Mouse (Mus musculus): Measurements from ENCODE around the gene Krt79.

Krt79 gene

DNA sequence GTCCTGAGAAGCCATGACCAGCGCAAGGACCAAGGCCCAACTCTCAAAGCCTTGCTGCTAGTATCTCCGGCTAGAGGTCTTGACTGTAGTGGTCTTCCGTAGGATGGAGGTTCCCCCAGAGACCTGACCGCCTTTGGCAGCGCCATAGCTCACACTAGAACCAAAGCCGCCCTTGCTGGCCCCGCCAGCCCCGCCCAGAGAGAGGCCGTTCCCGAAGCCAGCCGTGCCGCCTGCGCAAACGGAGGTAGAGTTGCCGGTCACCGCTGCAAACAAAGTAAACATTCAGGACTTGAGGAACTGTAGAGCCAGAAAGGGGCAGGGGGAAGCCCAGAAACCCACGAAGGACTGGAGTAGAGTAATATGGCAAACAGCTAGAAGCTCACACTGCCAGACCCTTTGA, 10.5 kb downstream of the Krt79 start:
- DNase-seq: peak; percentile 14

DNA sequence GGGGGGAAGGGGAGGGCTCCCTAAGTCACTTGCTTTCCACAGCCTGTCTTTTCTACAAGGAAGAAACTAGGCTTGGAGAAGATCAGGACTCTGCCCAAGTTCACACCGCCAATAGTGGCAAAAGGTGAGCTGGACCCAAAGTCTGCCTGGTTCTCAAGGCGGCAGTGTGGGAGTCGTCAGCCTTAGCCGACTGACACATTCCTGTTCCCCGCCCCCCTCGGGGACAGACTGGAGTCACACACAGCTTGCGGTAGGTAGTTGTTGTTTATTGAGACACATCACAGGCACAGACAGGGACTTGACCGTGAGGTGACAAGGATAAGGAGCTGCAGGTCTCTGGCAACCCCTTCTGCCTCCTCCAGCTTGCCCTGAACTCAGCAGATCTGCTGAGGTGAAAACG, 11.0 kb downstream of the Krt79 start:
- no peak for DNase-seq

DNA sequence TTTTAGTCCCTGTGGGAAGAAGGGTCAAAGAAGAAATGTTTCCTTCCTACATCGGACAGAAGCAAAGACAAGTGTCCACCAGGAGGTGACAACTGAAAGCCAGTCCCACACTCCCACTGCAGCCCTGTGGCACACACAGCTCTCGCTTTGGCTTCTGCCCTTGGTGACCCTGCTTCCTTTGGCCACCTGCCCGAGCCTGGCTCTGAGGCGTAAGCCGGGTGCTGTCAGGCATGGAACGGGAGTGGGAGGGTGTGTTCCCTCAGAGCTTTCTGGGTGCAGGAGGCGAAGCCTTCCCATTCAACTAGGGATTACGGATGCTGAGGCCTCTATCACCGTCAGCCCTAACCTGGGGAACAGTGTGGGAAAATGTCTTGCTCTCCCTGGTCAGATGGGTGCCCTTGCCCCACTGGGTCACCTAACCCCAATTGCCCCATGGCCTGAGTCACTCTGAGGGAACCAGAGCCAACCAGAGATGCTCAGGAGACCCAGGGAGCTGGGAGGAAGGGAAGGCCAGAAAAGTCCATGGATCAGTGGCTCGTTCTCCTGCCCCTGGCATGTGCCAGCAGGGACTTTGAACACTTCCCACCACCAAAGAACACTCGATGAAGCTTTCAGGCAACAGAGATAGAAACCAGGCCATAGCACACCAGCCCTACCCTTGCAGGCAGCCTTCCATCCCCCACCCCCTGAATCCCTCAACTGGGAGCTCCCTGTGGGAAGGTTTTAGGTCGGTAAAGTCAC, 12.6 kb downstream of the Krt79 start:
- DNase-seq: no peak

DNA sequence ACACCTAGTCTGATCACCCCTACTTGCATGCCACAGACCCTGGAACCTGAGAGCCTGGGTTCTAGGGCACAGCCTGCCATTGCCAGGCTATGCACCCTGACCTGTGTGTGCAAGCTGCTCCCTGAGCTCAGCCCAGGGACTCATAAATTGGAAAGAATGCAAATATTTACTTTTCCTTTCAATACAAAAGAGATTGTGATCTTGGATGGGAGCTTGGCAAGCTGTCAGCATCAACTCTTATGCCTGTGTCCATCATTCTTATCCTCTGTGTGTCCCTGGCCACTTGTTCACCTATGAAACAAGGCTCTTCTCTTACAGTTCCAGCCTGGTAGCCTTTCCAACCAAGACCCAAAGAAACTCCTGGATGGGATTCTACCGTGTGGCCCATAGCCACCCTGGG, 15.1 kb downstream of the Krt79 start:
- DNase-seq: no peak

DNA sequence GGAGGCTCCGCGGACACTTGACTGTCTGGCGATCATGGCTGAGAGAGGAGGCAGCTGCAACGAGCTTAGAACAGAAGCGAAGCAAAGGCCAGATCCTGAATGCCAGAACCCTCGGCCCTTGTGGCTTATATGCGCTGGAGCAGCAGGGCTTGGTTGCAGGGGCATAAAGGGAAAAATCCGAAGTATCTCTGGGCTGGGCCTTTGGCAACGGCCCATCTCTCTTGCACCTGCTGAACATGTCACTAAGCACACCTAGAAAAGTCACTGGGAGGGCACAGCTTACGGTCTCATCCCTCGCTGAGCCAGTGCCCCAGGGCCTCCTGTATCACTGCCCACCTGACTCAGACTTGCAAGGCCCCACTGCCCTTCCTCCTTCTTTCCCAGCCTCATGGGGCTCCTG, 15.5 kb downstream of the Krt79 start, which contains the start of gene Krt4:
Gene Krt4, minus strand, starts transcription at position 101 of the 400 bp plus-strand sequence.
- DNase-seq: no peak

DNA sequence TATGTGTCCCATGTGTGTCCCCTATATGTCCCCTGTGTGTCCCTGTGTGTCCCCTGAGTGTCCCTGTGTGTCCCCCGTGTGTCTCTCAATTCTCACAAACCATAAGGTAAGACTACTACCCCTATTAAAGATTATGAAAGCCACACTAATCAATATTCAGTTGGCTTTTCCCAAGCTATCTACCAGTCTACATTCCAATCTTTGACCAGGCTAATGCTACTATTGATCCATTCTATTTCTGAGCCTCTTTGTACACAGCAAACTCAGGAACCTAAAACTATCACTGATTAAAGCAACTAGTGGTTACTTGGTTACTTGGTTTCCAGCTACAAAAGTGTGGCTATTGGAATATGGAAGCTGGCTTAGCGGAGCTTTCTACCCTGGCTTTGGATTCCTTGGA, 17.8 kb downstream of the Krt79 start:
- no peak for DNase-seq

DNA sequence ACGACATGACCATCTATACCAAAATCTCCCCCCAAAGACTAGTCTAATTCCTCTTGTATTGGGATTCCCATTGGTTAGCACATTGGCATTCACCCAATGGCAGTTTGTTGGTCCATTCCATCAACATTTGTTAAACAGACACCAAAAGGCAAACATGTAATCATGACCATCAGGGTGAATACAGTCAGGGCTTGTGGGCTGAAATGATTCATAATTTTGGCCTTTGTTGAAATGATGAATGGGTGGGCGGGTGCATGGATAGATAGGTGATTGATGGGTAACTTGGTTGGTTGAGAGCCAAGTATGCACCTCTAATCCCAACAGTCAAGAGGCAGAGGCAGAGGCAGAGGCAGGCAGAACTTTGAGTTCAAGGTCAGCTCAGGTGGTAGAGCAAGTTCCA, 24.1 kb downstream of the Krt79 start:
- DNase-seq: no peak

DNA sequence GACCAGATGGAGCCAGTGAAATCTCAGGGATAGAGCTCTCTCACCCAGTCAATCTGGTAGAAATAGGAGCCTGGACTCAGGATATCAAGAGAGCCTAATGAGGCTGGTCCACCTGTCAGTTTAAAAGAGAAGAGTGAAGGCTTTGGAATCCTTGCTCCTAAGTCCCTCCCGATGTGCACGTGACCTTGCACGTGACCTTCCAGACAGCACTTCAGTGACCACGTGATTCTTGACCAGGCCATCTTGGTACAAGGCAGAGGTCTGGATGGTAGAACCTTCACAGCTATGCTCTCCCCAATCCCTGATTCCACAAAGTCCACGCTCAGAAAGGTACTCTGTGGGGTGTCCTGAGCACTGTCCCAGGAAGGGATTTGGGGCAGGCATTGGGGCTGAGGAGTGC, 35.3 kb downstream of the Krt79 start:
- no peak for DNase-seq

DNA sequence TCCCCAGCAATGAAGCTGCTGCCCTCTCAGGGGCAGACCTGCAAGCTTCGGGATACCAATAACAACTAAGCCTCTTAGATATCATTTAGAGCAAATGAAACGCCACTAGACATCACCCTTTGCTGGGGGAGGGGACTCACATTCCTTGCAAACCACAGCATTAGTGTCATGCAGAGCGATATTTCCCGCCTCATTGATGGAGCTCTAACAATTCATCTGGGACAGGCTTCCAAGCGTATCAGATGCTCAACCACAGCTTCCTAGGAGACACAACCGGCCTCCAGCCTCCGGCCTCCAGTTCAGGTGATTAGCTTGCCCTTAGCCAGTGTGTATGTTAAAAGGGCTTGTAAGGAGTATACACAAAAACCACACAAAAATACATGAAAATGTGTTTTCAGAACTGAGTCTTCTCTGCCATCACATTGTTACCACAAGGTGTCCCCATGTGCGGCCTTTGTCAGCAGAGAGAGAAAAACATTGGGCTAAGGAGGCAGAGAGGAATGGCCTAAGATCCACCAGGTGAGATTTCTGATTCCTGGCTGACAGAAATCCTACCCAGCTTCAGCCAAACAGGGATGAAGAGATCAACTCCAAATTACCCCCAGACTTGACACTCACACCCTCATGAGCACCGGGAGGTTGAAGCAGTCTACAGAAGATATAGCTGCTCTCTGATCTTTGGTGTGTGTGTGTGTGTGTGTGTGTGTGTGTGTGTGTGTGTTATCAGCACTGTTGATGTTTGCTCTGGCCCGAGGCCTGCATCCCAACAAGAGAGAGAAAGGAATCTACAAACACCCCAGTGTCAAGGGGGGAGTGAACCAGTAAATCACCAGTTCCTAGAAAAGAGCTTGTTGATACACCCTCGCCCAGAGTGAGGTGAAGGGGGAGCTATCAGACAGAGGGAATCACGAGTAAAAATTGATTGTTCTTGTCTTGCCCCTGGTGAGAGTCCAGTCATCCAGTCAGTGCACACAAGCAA, 37.7 kb downstream of the Krt79 start:
- no peak for DNase-seq

DNA sequence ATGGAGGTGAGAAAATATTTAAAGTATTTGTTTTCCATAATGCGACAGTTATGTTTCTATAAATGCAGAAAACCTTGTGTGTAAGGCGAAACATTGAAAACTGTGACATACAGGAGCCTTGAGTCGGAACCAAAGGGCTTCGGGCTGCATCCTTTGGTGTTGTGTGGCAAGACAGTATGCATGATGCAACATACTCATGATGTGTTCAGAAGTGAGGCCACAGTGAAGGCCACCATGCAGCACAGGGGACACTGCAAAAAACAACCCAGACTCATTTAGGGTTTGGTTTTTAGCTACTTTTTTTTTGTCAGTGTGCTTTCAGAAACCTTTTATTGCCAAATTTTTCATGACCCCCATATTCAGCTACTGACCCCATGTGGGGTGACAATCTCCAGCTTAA, 44.9 kb downstream of the Krt79 start:
- DNase-seq: no peak

DNA sequence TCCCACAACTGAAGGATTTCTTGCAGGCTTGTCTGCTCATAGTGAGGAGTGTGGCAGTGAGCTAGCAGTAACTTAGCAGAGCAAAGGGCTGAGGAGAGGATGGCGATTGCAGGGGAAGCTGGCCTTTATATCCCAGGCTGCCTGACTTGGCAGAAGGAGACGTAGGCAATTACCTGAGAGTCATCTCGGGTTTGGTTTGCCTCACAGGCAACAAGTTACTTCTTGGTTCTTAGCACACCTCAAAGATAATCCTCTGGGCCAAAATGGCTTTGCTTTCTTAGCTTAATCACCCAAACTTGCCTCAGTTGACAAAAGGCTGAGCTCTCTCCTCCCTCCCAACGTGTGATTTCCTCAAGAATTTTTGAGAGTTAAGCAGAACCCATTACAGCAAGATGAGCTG, 47.3 kb downstream of the Krt79 start, which contains the start of gene Krt76:
Gene Krt76, minus strand, starts transcription at position 101 of the 400 bp plus-strand sequence.
- no peak for DNase-seq

DNA sequence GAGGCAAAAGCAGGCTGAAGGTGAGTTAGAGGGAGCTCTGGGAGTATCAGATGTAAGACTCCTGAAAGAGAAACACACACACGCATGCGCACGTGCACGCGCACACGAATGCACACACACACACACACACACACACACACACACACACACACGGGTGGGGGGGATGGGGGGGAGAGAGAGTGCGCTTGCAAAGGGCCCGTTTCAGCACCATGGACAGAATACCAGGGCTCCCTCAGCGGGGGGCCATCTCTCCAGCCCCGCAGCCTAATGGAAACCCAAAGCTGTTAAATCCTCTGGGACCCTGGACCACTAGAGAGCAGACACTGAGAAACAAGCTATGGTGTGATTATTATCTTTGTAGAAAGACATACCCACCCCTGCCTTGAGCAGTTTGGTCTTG, 60.3 kb downstream of the Krt79 start:
- peak; percentile 21 for DNase-seq
